Mouse (Mus musculus): ENCODE data around the gene Syf2. TPM values are rescaled to one million over a fixed set of nuclear protein-coding genes. Genes with fewer than 3 reads are reported as not detected.

The Syf2 gene
- total RNA-seq, 2 experiments from 2014 or later = 45.1 to 48.7 TPM

DNA sequence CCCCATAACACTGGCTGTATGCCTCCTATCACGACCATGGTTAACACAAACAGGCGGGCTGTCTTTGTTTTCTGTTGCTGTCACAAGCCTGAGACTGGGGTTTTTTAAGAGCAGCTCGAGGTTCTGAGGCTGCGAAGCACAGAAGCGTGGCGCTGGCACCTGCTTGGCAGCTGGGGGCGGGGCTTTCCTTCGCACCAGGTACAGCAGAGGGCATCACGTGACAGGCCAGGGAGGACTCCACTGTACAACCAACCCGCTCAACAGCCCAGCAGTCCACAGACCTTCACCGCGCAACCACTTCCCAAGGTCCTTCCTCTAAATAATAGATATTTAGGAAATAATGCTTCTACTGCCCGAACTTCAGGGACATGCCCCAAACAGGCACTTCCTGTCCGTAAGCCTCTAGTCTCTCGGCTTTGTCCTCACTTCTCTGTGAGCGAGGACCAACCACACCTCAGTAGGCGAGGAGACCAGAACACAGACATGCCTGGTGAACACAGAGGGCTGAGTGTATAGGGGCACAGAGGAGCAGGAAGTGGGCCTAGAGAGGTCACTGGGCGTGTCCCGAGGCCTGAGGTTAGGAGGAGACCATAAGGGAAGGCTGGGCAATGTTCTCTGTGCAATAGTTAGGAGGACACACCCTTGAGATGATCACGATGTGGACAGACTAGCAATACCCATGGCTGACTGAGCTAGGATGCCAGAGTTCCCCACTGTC, 37.3 kb downstream of the Syf2 start:
- DNase-seq = no peak
- intact Hi-C loops (cut with DNase I) = no loop called here

DNA sequence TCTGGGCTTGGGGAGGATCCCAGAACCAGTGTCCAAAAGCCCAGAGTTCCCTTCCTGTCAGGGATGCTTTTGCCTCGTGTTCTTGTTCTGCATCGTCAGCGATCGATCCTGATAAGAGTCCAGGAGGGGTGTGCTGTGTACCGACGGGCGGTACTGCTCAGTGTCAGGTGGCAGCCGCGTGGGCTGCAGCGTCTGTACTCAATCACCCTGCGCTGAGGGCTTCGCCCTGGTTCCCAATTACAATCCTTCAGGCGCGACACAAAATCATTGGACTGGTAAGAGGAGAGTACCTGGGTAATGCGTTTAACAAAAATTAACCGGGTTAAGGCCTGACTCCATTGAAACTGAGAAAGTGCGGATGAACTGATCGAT, 37.9 kb downstream of the Syf2 start:
- no peak for DNase-seq
- intact Hi-C loops (cut with DNase I) = no loop called here

DNA sequence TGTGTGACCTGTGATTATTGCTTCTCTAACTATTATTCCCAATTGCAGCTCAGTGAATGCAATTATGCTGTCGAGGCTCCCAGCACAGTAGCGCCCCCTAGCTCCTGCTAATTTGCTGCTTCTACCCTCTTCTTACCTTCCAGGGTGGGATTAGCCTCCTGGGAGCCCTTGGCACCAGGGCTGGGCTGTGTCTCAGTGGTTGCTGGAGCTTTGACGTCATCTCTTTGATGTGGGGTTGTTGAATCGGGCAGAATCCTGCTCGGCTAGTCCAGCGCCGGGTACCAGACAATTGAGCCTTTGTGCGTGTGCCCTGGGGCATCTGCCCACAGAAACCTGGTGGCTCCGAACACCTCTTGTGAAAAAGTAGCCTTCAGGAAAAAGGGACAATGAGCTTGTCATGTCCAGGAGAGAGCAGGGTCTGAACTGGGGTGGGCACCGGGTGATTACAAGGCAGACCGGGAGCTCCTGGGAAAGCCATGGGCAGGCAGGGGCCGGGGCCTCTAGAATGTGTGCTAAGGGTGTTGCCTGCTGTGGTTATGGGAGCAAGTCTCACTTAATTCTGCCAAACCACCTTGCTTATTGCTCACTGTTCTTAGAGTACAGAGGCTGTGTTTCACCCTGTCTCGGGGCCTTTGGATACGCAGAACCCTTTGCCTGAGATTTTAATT, 44.7 kb downstream of the Syf2 start:
- DNase-seq = no peak
- intact Hi-C loops (cut with DNase I) = no loop called here

DNA sequence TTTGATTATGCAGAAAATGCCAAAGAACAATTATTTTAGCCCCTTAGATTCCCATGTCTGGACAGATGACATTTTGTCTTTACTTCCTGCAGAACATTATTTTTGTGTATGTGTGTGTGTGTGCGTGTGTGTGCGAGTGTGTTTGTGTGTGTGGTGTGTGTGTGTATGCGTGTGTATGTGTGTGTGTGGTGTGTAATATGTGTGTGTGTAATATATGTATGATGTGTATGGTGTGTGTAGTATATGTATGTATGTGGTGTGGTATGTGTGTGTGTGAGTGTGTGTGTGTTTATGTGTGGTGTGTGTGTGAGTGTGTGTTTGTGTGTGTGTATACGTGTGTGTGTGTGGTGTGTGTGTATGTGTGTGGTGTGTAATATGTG, 45.2 kb downstream of the Syf2 start:
- DNase-seq = no peak
- intact Hi-C loops (cut with DNase I) = no loop called here

DNA sequence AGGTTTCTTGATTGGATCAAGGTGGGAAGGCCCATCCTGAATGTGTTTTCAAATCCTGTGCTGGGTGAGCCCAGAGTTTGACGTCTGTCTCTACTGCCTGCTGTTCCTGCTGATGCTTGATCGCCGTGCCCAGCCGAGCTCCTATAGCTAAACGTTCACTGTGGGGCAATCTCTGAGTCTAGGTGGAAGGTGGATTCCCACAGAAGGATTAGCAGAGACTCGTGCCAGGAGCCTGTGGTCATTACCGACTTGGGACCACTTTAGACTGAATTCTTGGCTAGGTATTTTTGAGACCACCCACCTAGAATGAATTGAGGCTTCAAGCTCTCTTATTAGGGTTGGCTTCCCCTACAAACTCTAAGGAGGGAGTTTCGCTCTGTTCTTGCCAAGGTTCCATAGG, 48.2 kb downstream of the Syf2 start:
- no peak for DNase-seq
- intact Hi-C loops (cut with DNase I) = no loop called here

DNA sequence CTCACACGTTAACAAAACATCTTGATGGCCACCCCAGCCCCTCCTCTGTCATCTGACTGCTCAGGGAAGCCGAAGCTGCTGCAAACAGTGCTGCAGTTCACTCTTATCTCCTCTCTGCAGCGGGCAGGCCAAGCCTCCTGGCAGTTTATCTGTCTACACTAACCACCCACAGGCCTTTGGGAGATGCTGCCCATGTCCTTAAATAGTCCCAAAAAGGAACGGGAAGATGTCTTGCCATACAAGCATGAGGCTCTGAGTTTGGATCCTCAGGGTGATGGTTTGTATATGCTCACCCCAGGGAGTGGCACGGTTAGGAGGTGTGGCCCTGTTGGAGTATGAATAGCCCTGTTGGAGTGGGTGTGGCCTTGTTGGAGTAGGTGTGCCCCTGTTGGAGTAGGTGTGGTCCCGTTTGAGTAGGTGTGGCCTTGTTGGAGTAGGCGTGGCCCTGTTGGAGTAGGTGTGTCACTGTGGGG, 51.3 kb downstream of the Syf2 start:
- intact Hi-C loops (cut with DNase I) = no loop called here

DNA sequence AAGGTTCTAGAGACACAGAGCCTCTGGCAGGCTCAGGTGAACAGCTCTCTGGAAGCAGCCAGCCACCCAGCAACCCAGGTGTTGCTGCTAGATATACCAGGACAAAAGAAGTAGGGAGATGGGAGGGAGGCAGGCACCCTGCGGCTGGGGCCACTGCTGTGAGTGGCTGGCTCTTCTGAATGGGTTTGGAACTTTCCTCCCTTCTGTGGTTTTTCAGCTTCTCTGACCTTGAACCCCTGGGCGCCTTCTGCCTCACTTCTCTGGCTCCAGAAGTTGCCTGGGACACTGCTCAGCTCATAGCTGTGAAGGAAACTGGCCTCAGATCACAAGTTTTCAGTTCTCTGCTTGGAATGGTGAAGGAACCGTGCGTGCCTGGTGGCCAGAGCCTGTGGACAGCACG, 52.4 kb downstream of the Syf2 start:
- intact Hi-C loops (cut with DNase I) = no loop called here
- DNase-seq = no peak

More for the DNA sequence above, 51.3 kb downstream of the Syf2 start:
- no peak for DNase-seq

DNA sequence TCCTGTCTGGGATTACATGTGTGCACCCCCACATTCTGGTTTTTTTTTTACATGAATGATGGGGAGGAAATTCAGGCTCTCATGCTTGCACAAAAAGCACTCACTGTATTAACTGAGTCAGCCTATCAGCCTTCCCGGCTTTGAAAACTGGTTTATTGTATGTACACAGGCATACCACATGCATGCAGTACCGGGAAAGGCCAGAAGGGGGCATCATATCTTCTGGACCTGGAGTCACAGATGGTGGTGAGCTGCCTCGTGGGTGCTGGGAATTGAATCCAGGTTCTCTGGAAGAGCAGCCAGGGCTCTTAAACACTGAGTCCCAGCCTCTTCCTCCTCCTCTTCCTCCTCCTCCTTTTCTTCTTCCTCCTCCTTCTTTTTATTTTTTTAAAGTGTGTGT, 53.9 kb downstream of the Syf2 start:
- intact Hi-C loops (cut with DNase I) = no loop called here
- DNase-seq = no peak

DNA sequence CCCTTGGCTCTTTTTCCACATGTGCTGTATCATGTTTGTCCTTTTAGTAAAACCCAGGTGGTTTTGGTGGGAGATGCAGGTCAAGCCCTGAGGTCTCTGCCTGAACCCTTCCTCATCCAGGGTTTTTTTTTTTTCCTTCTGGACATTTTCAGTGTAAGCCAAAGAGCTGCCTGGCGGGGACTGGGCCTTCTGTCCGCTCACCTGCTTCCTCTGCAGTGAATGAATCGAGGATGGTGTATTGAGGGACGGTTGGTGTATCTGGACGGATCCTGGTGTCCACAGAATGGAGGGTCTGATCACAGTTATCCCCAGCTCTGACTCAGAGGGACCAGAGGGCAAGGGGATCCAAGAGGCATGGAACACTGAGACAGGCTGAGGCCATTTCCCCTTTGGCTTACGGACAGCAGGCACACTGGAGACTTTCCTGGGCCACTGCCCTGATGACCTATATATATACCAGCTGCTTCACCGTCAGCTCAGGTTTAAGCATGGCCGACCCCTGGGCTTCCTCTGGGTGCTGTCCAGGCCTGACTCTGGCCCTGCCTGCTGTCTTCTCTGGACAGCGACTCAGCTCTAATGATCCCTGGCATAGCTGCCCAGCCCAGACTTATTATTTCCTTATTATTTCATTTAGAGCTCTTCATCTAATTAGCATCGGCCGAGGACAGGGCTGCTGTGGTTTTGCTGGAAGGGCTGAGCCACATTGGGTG, 55.1 kb downstream of the Syf2 start:
- intact Hi-C loops (cut with DNase I) = no loop called here
- DNase-seq = no peak

DNA sequence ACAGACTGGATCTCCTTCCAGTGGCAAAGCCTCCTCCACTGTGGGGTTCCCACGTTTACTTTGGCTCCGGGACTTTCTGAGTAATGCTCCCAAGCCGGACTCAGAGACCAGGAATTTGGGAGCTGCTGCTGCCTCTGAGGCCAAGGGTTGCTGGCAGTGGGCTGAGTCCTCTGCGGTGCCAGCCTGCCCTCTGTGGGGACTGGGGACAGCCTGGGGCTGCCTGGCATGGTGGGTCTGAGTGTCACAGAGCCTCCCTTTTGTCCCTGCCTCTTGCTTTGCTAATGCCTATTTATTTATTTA, 55.6 kb downstream of the Syf2 start:
- intact Hi-C loops (cut with DNase I) = no loop called here
- DNase-seq = peak; percentile 12 to 35

DNA sequence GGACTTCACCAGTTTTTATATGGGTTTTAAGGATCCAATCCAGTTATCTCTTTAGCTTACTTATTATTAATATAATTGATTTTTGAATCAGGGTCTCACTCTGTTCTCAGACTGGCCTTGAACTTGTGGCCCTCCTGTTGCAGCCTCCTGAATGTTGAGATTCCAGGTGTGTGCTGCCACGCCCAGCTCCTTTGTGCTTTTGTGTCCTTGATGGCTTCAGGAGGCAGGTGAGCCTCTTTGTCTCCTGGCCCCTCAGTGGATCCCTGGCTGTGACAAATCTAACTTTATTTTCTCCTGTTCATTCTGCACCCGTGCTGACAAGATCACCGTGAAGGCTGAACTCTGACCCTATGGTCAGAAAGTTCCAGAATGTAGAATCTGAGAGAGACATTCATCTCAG, 56.3 kb downstream of the Syf2 start:
- no peak for DNase-seq
- intact Hi-C loops (cut with DNase I) = no loop called here

Other genes starting within 250 kb of the Syf2 start
- gene Man1c1, start 226.6 kb upstream of the Syf2 start, total RNA-seq (2021) = 10 to 100 TPM; 25.1 to 25.8 TPM
- gene Ldlrap1, start 162.9 kb upstream of the Syf2 start, total RNA-seq (2021) = 10 to 100 TPM; 18.3 to 18.6 TPM
- 10 to 100 TPM; 22.1 to 25.5 TPM for gene Maco1, start 77.6 kb upstream of the Syf2 start, total RNA-seq (2021)
- 1 to 10 TPM; 2.5 TPM for gene Rhd, start 66.4 kb upstream of the Syf2 start, total RNA-seq (2021)
- 10 to 100 TPM; 74.2 to 75.7 TPM for gene Tmem50a, start 15.9 kb upstream of the Syf2 start, total RNA-seq (2021)
- gene Rsrp1, start 7.3 kb upstream of the Syf2 start, total RNA-seq (2021) = 100 to 1,000 TPM; 226 to 260 TPM
- gene Runx3, start 189.8 kb downstream of the Syf2 start, total RNA-seq (2021) = 1 to 10 TPM in 1 of 2 experiments, under 1 TPM in 1; 0.72 to 2.4 TPM